Mouse (Mus musculus) testis, adult 2 months (tissue): Measurements from ENCODE around the gene Gm9837.

Source experiments
- CTCF ChIP-seq: fragments of 200-500 bp; IDR thresholded peaks from 2 replicates; pipeline ENCODE4 v1.5.1; 2012; ENCODE audit warnings: low read depth, mild to moderate bottlenecking, inconsistent platforms, low read length, moderate library complexity; ENCODE audit not compliant: control insufficient read depth, insufficient read depth, insufficient replicate concordance
- POLR2A ChIP-seq: fragments of 200-500 bp; IDR thresholded peaks from 2 replicates; pipeline ENCODE4 v1.6.1; 2012; ENCODE audit warnings: low read depth, mild to moderate bottlenecking, inconsistent platforms, low read length, moderate library complexity; ENCODE audit not compliant: control insufficient read depth

DNA sequence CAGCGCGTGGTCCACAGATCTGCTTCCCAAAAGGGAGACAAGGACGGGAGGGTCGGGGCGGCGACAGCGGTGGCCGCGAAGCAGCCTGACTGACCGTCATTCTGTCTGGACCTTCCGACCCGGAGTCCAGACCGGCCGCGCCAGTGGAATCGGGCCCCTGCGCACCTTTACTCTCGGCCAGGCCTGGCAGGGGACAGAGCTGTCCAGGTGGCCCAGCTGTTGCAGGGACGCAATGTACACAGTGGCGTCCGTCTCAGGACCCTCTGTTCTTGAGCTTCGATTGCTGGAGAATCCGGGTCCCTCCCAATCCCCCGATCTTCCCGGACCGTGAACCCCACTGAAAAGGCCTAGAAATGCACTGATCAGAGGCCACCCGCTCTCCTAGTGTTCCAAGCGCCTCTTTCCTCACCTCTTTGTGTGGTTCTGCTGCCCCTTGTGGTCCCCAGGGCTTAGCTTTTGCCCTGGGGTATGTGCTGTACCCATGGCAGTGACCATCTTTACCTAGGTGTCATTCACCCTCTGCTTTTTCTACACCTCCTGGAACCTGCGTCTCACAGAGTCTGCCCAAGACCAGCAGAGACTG, 12.8 kb downstream of the Gm9837 start:
- no peak for TF ChIP-seq CTCF
- TF ChIP-seq POLR2A, result no peak
